Mouse (Mus musculus): ENCODE results near the gene Gm10803. TPM values are rescaled to one million over a fixed set of nuclear protein-coding genes. Genes with fewer than 3 reads are reported as not detected.

Gene Gm10803
- polyA plus RNA-seq, 1 experiment: not detected

- TF ChIP-seq CTCF (IDR thresholded peaks at IDR 0.05; ENCODE audit: borderline replicate concordance, control insufficient read depth, extremely low read depth, insufficient read depth, low read length, poor library complexity) (no peak), POLR2A (IDR thresholded peaks at IDR 0.05; ENCODE audit: control insufficient read depth, extremely low read depth, insufficient read depth, low read length, poor library complexity) (no peak)
- Histone ChIP-seq H3K27ac (ENCODE audit: control insufficient read depth, insufficient read depth, low read length) (no peak overlapping the region), H3K36me3 (ENCODE audit: control insufficient read depth, insufficient read depth, low read length) (no peaks in the 10 kb centered on the region), H3K4me1 (replicated peaks; ENCODE audit: control insufficient read depth, insufficient read depth, low read length) (no peaks in the 10 kb centered on the region), H3K27me3 (ENCODE audit: control insufficient read depth, insufficient read depth, low read length) (no peaks in the 10 kb centered on the region), H3K4me3 (ENCODE audit: control insufficient read depth, insufficient read depth, low read length) (no peak overlapping the region)
- DNase-seq: no peak
- WGBS: 90% methylated on average over 1 of the region's 1 CpGs
These were observed 25.5 kb downstream of the Gm10803 start for GRCm38 (mm10) chr2:93585821-93586220.

GRCm38 (mm10) chr2:93587446-93587845 lies 27.1 kb downstream of the Gm10803 start:
- TF ChIP-seq CTCF (IDR thresholded peaks at IDR 0.05; ENCODE audit: borderline replicate concordance, control insufficient read depth, extremely low read depth, insufficient read depth, low read length, poor library complexity): no peak
- H3K4me1 ChIP-seq (replicated peaks; ENCODE audit: control insufficient read depth, insufficient read depth, low read length): no peaks in the 10 kb centered on the region
- 87% methylated on average over 6 of the region's 6 CpGs for WGBS
- no peak for DNase-seq
- H3K27ac ChIP-seq (ENCODE audit: control insufficient read depth, insufficient read depth, low read length): no peak overlapping the region
- no peaks in the 10 kb centered on the region for H3K27me3 ChIP-seq (ENCODE audit: control insufficient read depth, insufficient read depth, low read length)
- no peak overlapping the region for H3K4me3 ChIP-seq (ENCODE audit: control insufficient read depth, insufficient read depth, low read length)
- no peaks in the 10 kb centered on the region for H3K36me3 ChIP-seq (ENCODE audit: control insufficient read depth, insufficient read depth, low read length)

GRCm38 (mm10) chr2:93589875-93590274 lies 29.5 kb downstream of the Gm10803 start:
- WGBS: 16% methylated on average over 4 of the region's 4 CpGs
- Histone ChIP-seq H3K27me3 (ENCODE audit: control insufficient read depth, insufficient read depth, low read length) (no peaks in the 10 kb centered on the region), H3K4me1 (replicated peaks; ENCODE audit: control insufficient read depth, insufficient read depth, low read length) (no peaks in the 10 kb centered on the region), H3K27ac (ENCODE audit: control insufficient read depth, insufficient read depth, low read length) (no peak overlapping the region), H3K4me3 (ENCODE audit: control insufficient read depth, insufficient read depth, low read length) (no peak overlapping the region), H3K36me3 (ENCODE audit: control insufficient read depth, insufficient read depth, low read length) (no peaks in the 10 kb centered on the region)
- TF ChIP-seq CTCF (IDR thresholded peaks at IDR 0.05; ENCODE audit: borderline replicate concordance, control insufficient read depth, extremely low read depth, insufficient read depth, low read length, poor library complexity) (no peak), POLR2A (IDR thresholded peaks at IDR 0.05; ENCODE audit: control insufficient read depth, extremely low read depth, insufficient read depth, low read length, poor library complexity) (no peak)
- no peak for DNase-seq

- no peak for DNase-seq
- no peaks in the 10 kb centered on the region for H3K36me3 ChIP-seq (ENCODE audit: control insufficient read depth, insufficient read depth, low read length)
- no peak overlapping the region for H3K27ac ChIP-seq (ENCODE audit: control insufficient read depth, insufficient read depth, low read length)
- WGBS: 83% methylated on average over 2 of the region's 2 CpGs
- no peaks in the 10 kb centered on the region for H3K4me1 ChIP-seq (replicated peaks; ENCODE audit: control insufficient read depth, insufficient read depth, low read length)
- H3K27me3 ChIP-seq (ENCODE audit: control insufficient read depth, insufficient read depth, low read length): no peaks in the 10 kb centered on the region
- no peak overlapping the region for H3K4me3 ChIP-seq (ENCODE audit: control insufficient read depth, insufficient read depth, low read length)
- TF ChIP-seq CTCF (IDR thresholded peaks at IDR 0.05; ENCODE audit: borderline replicate concordance, control insufficient read depth, extremely low read depth, insufficient read depth, low read length, poor library complexity): no peak
- TF ChIP-seq POLR2A (IDR thresholded peaks at IDR 0.05; ENCODE audit: control insufficient read depth, extremely low read depth, insufficient read depth, low read length, poor library complexity): no peak
These were observed 31.3 kb downstream of the Gm10803 start for GRCm38 (mm10) chr2:93591706-93592105.

GRCm38 (mm10) chr2:93592164-93592790 lies 31.9 kb downstream of the Gm10803 start:
- no peak overlapping the region for H3K4me3 ChIP-seq (ENCODE audit: control insufficient read depth, insufficient read depth, low read length)
- WGBS: 86% methylated on average over 11 of the region's 11 CpGs
- no peak overlapping the region for H3K27ac ChIP-seq (ENCODE audit: control insufficient read depth, insufficient read depth, low read length)
- no peaks in the 10 kb centered on the region for H3K27me3 ChIP-seq (ENCODE audit: control insufficient read depth, insufficient read depth, low read length)
- no peak for TF ChIP-seq CTCF (IDR thresholded peaks at IDR 0.05; ENCODE audit: borderline replicate concordance, control insufficient read depth, extremely low read depth, insufficient read depth, low read length, poor library complexity)
- TF ChIP-seq POLR2A (IDR thresholded peaks at IDR 0.05; ENCODE audit: control insufficient read depth, extremely low read depth, insufficient read depth, low read length, poor library complexity): no peak
- DNase-seq: no peak
- H3K4me1 ChIP-seq (replicated peaks; ENCODE audit: control insufficient read depth, insufficient read depth, low read length): no peaks in the 10 kb centered on the region
- no peaks in the 10 kb centered on the region for H3K36me3 ChIP-seq (ENCODE audit: control insufficient read depth, insufficient read depth, low read length)

- 94% methylated on average over 10 of the region's 10 CpGs for WGBS
- H3K36me3 ChIP-seq (ENCODE audit: control insufficient read depth, insufficient read depth, low read length): no peaks in the 10 kb centered on the region
These were observed 32.8 kb downstream of the Gm10803 start for GRCm38 (mm10) chr2:93593121-93593520.

GRCm38 (mm10) chr2:93597145-93597544 lies 36.8 kb downstream of the Gm10803 start:
- no peak for TF ChIP-seq CTCF (IDR thresholded peaks at IDR 0.05; ENCODE audit: borderline replicate concordance, control insufficient read depth, extremely low read depth, insufficient read depth, low read length, poor library complexity)
- TF ChIP-seq POLR2A (IDR thresholded peaks at IDR 0.05; ENCODE audit: control insufficient read depth, extremely low read depth, insufficient read depth, low read length, poor library complexity): no peak
- Histone ChIP-seq H3K36me3 (ENCODE audit: control insufficient read depth, insufficient read depth, low read length) (no peaks in the 10 kb centered on the region), H3K4me1 (replicated peaks; ENCODE audit: control insufficient read depth, insufficient read depth, low read length) (no peaks in the 10 kb centered on the region), H3K27ac (ENCODE audit: control insufficient read depth, insufficient read depth, low read length) (no peak overlapping the region), H3K4me3 (ENCODE audit: control insufficient read depth, insufficient read depth, low read length) (no peak overlapping the region), H3K27me3 (ENCODE audit: control insufficient read depth, insufficient read depth, low read length) (no peaks in the 10 kb centered on the region)
- 97% methylated on average over 11 of the region's 11 CpGs for WGBS
- DNase-seq: no peak

More at GRCm38 (mm10) chr2:93593121-93593520, 32.8 kb downstream of the Gm10803 start:
- Histone ChIP-seq H3K4me1 (replicated peaks; ENCODE audit: control insufficient read depth, insufficient read depth, low read length) (no peaks in the 10 kb centered on the region), H3K27ac (ENCODE audit: control insufficient read depth, insufficient read depth, low read length) (no peak overlapping the region), H3K27me3 (ENCODE audit: control insufficient read depth, insufficient read depth, low read length) (no peaks in the 10 kb centered on the region), H3K4me3 (ENCODE audit: control insufficient read depth, insufficient read depth, low read length) (no peak overlapping the region)
- TF ChIP-seq POLR2A (IDR thresholded peaks at IDR 0.05; ENCODE audit: control insufficient read depth, extremely low read depth, insufficient read depth, low read length, poor library complexity) (no peak), CTCF (IDR thresholded peaks at IDR 0.05; ENCODE audit: borderline replicate concordance, control insufficient read depth, extremely low read depth, insufficient read depth, low read length, poor library complexity) (no peak)
- DNase-seq: no peak

Measured in thymus, adult 2 months (tissue).